Mouse (Mus musculus) heart, postnatal 0 days (tissue): ENCODE data around the gene Atp2b1.

Experiments used
- CTCF ChIP-seq: IDR thresholded peaks from 2 replicates; pipeline ENCODE4 v1.5.1; 2016; ENCODE audit warnings: antibody characterized with exemption, control low read depth, low read depth
- EP300 ChIP-seq: IDR thresholded peaks from 2 replicates; pipeline ENCODE4 v1.6.1; 2016; ENCODE audit warnings: antibody characterized with exemption, low read depth

GRCm38 (mm10) chr10:99027462-99027861, 113.3 kb downstream of the Atp2b1 start:
- TF ChIP-seq CTCF (no peak), EP300 (no peak)
